Mouse (Mus musculus) kidney, postnatal 14 days (tissue): ENCODE measurements around the gene Mus81.
"Not testable (repeated sequence)": the region's sequence is repeated elsewhere in the genome, so short reads cannot be mapped to it uniquely, and the experiment has no call there.

ENCODE experiments used
- DNase-seq: peaks from one replicate; pipeline ENCODE4 v3.0.0; 2022; ENCODE audit warnings: mixed read lengths

Mus81 gene

GRCm38 (mm10) chr19:5490898-5491708 lies 2.9 kb upstream of the Mus81 start:
- peak; percentile 91 for DNase-seq

- DNase-seq: peak; percentile 97
Observed at GRCm38 (mm10) chr19:5490313-5490897, 2.2 kb upstream of the Mus81 start, which contains the start of gene Cfl1. Gene Cfl1 (plus strand): TSS chr19:5490455.

- not testable (repeated sequence) for DNase-seq
Observed at GRCm38 (mm10) chr19:5489721-5490120, 1.5 kb upstream of the Mus81 start.

GRCm38 (mm10) chr19:5488878-5489571 lies 823 bp upstream of the Mus81 start:
- peak; percentile 99 for DNase-seq

- DNase-seq: no peak
Observed at GRCm38 (mm10) chr19:5486771-5487170, 1.4 kb downstream of the Mus81 start.

- DNase-seq: no peak
Observed at GRCm38 (mm10) chr19:5486286-5486685, 1.9 kb downstream of the Mus81 start.

GRCm38 (mm10) chr19:5485821-5486220 lies 2.4 kb downstream of the Mus81 start:
- DNase-seq: no peak

GRCm38 (mm10) chr19:5485371-5485770 lies 2.8 kb downstream of the Mus81 start:
- no peak for DNase-seq

- DNase-seq: no peak
Observed at GRCm38 (mm10) chr19:5484496-5484895, 3.7 kb downstream of the Mus81 start.

GRCm38 (mm10) chr19:5483386-5484359 lies 4.5 kb downstream of the Mus81 start:
- DNase-seq: no peak

GRCm38 (mm10) chr19:5481398-5481797 lies 6.8 kb downstream of the Mus81 start:
- DNase-seq: no peak

- no peak for DNase-seq
Observed at GRCm38 (mm10) chr19:5480016-5480415, 8.2 kb downstream of the Mus81 start.

GRCm38 (mm10) chr19:5477668-5478300 lies 10.4 kb downstream of the Mus81 start:
- no peak for DNase-seq

GRCm38 (mm10) chr19:5477004-5477667 lies 11.1 kb downstream of the Mus81 start:
- no peak for DNase-seq

GRCm38 (mm10) chr19:5475069-5475714 lies 13.0 kb downstream of the Mus81 start:
- DNase-seq: no peak

- DNase-seq: peak; percentile 74
Observed at GRCm38 (mm10) chr19:5474281-5475068, 13.7 kb downstream of the Mus81 start.

GRCm38 (mm10) chr19:5473720-5474119 lies 14.5 kb downstream of the Mus81 start, which contains the start of gene Efemp2:
Gene Efemp2 (plus strand): TSS chr19:5473954.
- DNase-seq: peak; percentile 89

GRCm38 (mm10) chr19:5472857-5473256 lies 15.3 kb downstream of the Mus81 start:
- DNase-seq: no peak

- no peak for DNase-seq
Observed at GRCm38 (mm10) chr19:5471846-5472245, 16.4 kb downstream of the Mus81 start.

GRCm38 (mm10) chr19:5468374-5468773 lies 19.8 kb downstream of the Mus81 start, which contains the start of gene Ctsw:
Gene Ctsw (minus strand): TSS chr19:5468507.
- DNase-seq: no peak
